21 mouse cellular contexts compared by ENCODE assay signal in genomic region chr9:69292353-69292752, GRCm38 (mm10).
DNase-seq lines count a peak whose midpoint lies in the region; ATAC-seq and TF ChIP-seq lines count a peak whose summit lies in the region.
"Had no signal": no experiment of that assay in that cellular context is flagged by ENCODE, and none has a peak within 500 bp of the region (broad histone marks: within the 10 kb centered on the region; RNA-seq: fewer than 3 reads in every experiment).

No protein-coding gene starts in this region.

- no peak overlapping the region for H3K27ac ChIP-seq in hindbrain, postnatal 0 days
- no peak overlapping the region for H3K27ac ChIP-seq in hindbrain, embryonic 11.5 days (ENCODE audit: low read depth, low read length)
- no peak overlapping the region for H3K27ac ChIP-seq in embryonic facial prominence, embryonic 13.5 days
- H3K27ac ChIP-seq in midbrain, embryonic 16.5 days (ENCODE audit: low read length) = no peak overlapping the region
- no peak overlapping the region for H3K27ac ChIP-seq in layer of hippocampus, adult 2 months
- H3K27ac ChIP-seq: embryonic facial prominence, embryonic 15.5 days; heart, embryonic 15.5 days; kidney, embryonic 15.5 days; left cerebral cortex, adult 2 months had no signal

- peaks cover 10% of the 10 kb centered on the region for H3K4me1 ChIP-seq in hindbrain, postnatal 0 days (ENCODE audit: insufficient read depth, low read length)
- peaks cover 3% of the 10 kb centered on the region; the same call in 1 of the 2 replicates for H3K4me1 ChIP-seq in hindbrain, embryonic 11.5 days (replicated peaks; ENCODE audit: control insufficient read depth, insufficient read depth, low read length)
- H3K4me1 ChIP-seq in embryonic facial prominence, embryonic 13.5 days = peaks cover 63% of the 10 kb centered on the region
- peaks cover 14% of the 10 kb centered on the region; the same call in 1 of the 2 replicates for H3K4me1 ChIP-seq in midbrain, embryonic 16.5 days (ENCODE audit: control insufficient read depth, insufficient read depth, low read length)

- no peaks in the 10 kb centered on the region for H3K36me3 ChIP-seq in hindbrain, postnatal 0 days (ENCODE audit: insufficient read depth, low read length)
- H3K36me3 ChIP-seq in hindbrain, embryonic 11.5 days (ENCODE audit: control insufficient read depth, insufficient read depth, low read length) = no peaks in the 10 kb centered on the region
- no peaks in the 10 kb centered on the region for H3K36me3 ChIP-seq in embryonic facial prominence, embryonic 13.5 days
- H3K36me3 ChIP-seq in midbrain, embryonic 16.5 days (ENCODE audit: control insufficient read depth, insufficient read depth, low read length) = no peaks in the 10 kb centered on the region
- H3K36me3 ChIP-seq: embryonic facial prominence, embryonic 15.5 days; heart, embryonic 15.5 days; kidney, embryonic 15.5 days had no signal

- no peak overlapping the region for H3K4me3 ChIP-seq in hindbrain, postnatal 0 days (ENCODE audit: low read length)
- no peak overlapping the region for H3K4me3 ChIP-seq in hindbrain, embryonic 11.5 days (ENCODE audit: low read depth, low read length)
- H3K4me3 ChIP-seq in embryonic facial prominence, embryonic 13.5 days = no peak overlapping the region
- H3K4me3 ChIP-seq in midbrain, embryonic 16.5 days (ENCODE audit: low read depth, low read length) = no peak overlapping the region
- H3K4me3 ChIP-seq in layer of hippocampus, adult 2 months = no peak overlapping the region
- H3K4me3 ChIP-seq: heart, embryonic 15.5 days had no signal

- no peaks in the 10 kb centered on the region for H3K27me3 ChIP-seq in hindbrain, postnatal 0 days (ENCODE audit: insufficient read depth, low read length)
- H3K27me3 ChIP-seq in hindbrain, embryonic 11.5 days (ENCODE audit: control insufficient read depth, insufficient read depth, low read length) = peaks cover 18% of the 10 kb centered on the region
- peaks cover 8% of the 10 kb centered on the region for H3K27me3 ChIP-seq in embryonic facial prominence, embryonic 13.5 days
- H3K27me3 ChIP-seq in midbrain, embryonic 16.5 days (ENCODE audit: control insufficient read depth, insufficient read depth, low read depth, low read length) = peaks cover 3% of the 10 kb centered on the region; the same call in 1 of the 2 replicates
- H3K27me3 ChIP-seq: embryonic facial prominence, embryonic 15.5 days; heart, embryonic 15.5 days had no signal

- no peak overlapping the region for H3K9ac ChIP-seq in hindbrain, postnatal 0 days (replicated peaks; ENCODE audit: low read length)
- H3K9ac ChIP-seq in hindbrain, embryonic 11.5 days (ENCODE audit: low read depth, low read length) = no peak overlapping the region
- H3K9ac ChIP-seq in embryonic facial prominence, embryonic 13.5 days = no peak overlapping the region
- H3K9ac ChIP-seq in midbrain, embryonic 16.5 days (ENCODE audit: low read depth, low read length) = no peak overlapping the region
- H3K9ac ChIP-seq: embryonic facial prominence, embryonic 15.5 days; heart, embryonic 15.5 days; kidney, embryonic 15.5 days had no signal

- no peak for ATAC-seq in hindbrain, postnatal 0 days
- no peak for ATAC-seq in hindbrain, embryonic 11.5 days (ENCODE audit: low FRiP score)
- no peak for ATAC-seq in embryonic facial prominence, embryonic 13.5 days (ENCODE audit: insufficient number of reproducible peaks, insufficient read depth, low FRiP score, low TSS enrichment, low read depth)
- no peak for ATAC-seq in midbrain, embryonic 16.5 days

- H3K9me3 ChIP-seq in hindbrain, postnatal 0 days (ENCODE audit: low read length) = no peaks in the 10 kb centered on the region
- no peaks in the 10 kb centered on the region for H3K9me3 ChIP-seq in hindbrain, embryonic 11.5 days (ENCODE audit: control insufficient read depth, low read length)
- no peaks in the 10 kb centered on the region for H3K9me3 ChIP-seq in embryonic facial prominence, embryonic 13.5 days
- H3K9me3 ChIP-seq in midbrain, embryonic 16.5 days (replicated peaks; ENCODE audit: control insufficient read depth, low read length, poor library complexity, severe bottlenecking) = no peaks in the 10 kb centered on the region
- H3K9me3 ChIP-seq: embryonic facial prominence, embryonic 15.5 days; heart, embryonic 15.5 days; kidney, embryonic 15.5 days had no signal

- H3K4me2 ChIP-seq in hindbrain, postnatal 0 days (ENCODE audit: low read depth, low read length) = 0 out of 2 replicates have a peak overlapping the region, but pooled peaks have one; percentile 20
- H3K4me2 ChIP-seq in hindbrain, embryonic 11.5 days (replicated peaks; ENCODE audit: low read depth, low read length) = no peak overlapping the region
- H3K4me2 ChIP-seq in embryonic facial prominence, embryonic 13.5 days = peak overlapping the region; percentile 88
- peak overlapping the region; percentile 32; the same call in 1 of the 2 replicates for H3K4me2 ChIP-seq in midbrain, embryonic 16.5 days (ENCODE audit: low read length)
- H3K4me2 ChIP-seq: heart, embryonic 15.5 days had no signal

- TF ChIP-seq CTCF in hindbrain, postnatal 0 days (IDR thresholded peaks at IDR 0.05; ENCODE audit: low read depth) = no peak
- no peak for TF ChIP-seq CTCF in layer of hippocampus, adult 2 months (conservative IDR thresholded peaks at IDR 0.05)

- peak; percentile 22 for DNase-seq in embryo, embryonic 10.5 days (ENCODE audit: low spot score)
- no peak for DNase-seq in embryo, embryonic 9.5 days (ENCODE audit: extremely low spot score)
- no peak for DNase-seq in hindbrain, postnatal 0 days (ENCODE audit: low spot score)
- DNase-seq in hindbrain, embryonic 11.5 days (ENCODE audit: low spot score) = no peak
- no peak for DNase-seq in neural tube, embryonic 10.5 days (ENCODE audit: extremely low spot score, low spot score)
- no peak for DNase-seq in layer of hippocampus, adult 2 months (ENCODE audit: low spot score in 2 of 2)
- DNase-seq: adrenal gland, postnatal 25 days; cerebellum, adult 8-10 months; heart, postnatal 36 days; kidney, adult 11 months; kidney, postnatal 4 days; layer of hippocampus, adult 9-11 months; lung, adult 18-20 months; thymus, adult 18-20 months; thymus, postnatal 4 days had no signal

- 65% methylated on average over 5 of the region's 5 CpGs for WGBS in hindbrain, postnatal 0 days
- WGBS in hindbrain, embryonic 11.5 days = 60% methylated on average over 5 of the region's 5 CpGs
- WGBS in embryonic facial prominence, embryonic 13.5 days = 16% methylated on average over 5 of the region's 5 CpGs
- 59% methylated on average over 5 of the region's 5 CpGs for WGBS in midbrain, embryonic 16.5 days
